Mouse (Mus musculus): Measurements from ENCODE around the gene Nemp2. TPM values are rescaled to one million over a fixed set of nuclear protein-coding genes. Genes with fewer than 3 reads are reported as not detected.

The Nemp2 gene
- total RNA-seq (2023): 6.2 and 7.6 TPM in 2 replicates

GRCm38 (mm10) chr1:52630248-52630936 lies at the start of gene Nemp2:
TSS of gene Nemp2 (plus strand) at chr1:52630703.

Other genes with a start within 250 kb of the Nemp2 start
- 44.2 and 56.5 TPM in 2 replicates for gene Nab1, start 130.0 kb upstream of the Nemp2 start, total RNA-seq (2023)
- gene Mfsd6, start 96.8 kb downstream of the Nemp2 start, total RNA-seq (2023): 38.9 and 49.6 TPM in 2 replicates
- 65.4 and 80.3 TPM in 2 replicates for gene Inpp1, start 187.0 kb downstream of the Nemp2 start, total RNA-seq (2023)
- gene Hibch, start 214.2 kb downstream of the Nemp2 start, total RNA-seq (2023): 11.7 and 14.1 TPM in 2 replicates